Mouse (Mus musculus): ENCODE measurements around the gene Steap3. TPM values are rescaled to one million over a fixed set of nuclear protein-coding genes. Genes with fewer than 3 reads are reported as not detected.

Steap3 gene
- polyA plus RNA-seq, 1 experiment from 2014 or later: 3.0 TPM

DNA sequence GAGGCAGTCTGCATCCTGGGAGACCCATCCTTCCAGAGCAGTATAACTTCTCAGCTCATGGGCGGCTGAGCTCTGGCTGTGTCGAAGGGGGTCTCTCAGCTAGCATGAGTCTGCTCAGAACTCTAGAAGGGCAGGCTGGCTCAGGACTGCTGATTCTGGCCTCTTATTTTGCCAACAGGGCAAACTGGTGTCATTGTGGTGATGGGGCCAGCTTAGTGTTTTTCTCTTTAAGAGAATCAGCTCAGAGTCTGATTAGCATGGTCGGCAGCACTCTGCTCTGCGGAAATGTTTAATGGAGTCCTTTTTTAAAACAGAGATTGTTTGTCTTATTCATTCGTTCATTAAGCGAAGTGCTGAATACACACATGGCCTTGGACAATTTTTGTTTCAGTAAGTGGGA lies 83.3 kb downstream of the Steap3 start:
- H3K9ac ChIP-seq (ENCODE audit: low read length): no peak overlapping the region
- H3K36me3 ChIP-seq (ENCODE audit: control insufficient read depth, insufficient read depth, low read length): no peaks in the 10 kb centered on the region
- H3K4me2 ChIP-seq (ENCODE audit: low read depth): no peak overlapping the region
- H3K27ac ChIP-seq (ENCODE audit: low read depth, low read length): no peak overlapping the region
- H3K4me1 ChIP-seq (ENCODE audit: control insufficient read depth, insufficient read depth, low read length): no peaks in the 10 kb centered on the region
- H3K27me3 ChIP-seq (ENCODE audit: control insufficient read depth, insufficient read depth, low read length): no peaks in the 10 kb centered on the region
- H3K9me3 ChIP-seq (ENCODE audit: control insufficient read depth, low read length): no peaks in the 10 kb centered on the region
- no peak overlapping the region for H3K4me3 ChIP-seq (ENCODE audit: low read depth, low read length)
- no peak for ATAC-seq (ENCODE audit: insufficient read depth, low FRiP score, low TSS enrichment)
- no peak for DNase-seq (ENCODE audit: low spot score)
- whole genome bisulfite sequencing: 92% methylated on average over 6 of the region's 6 CpGs

GRCm38 (mm10) chr1:120187059-120187458 lies 85.4 kb downstream of the Steap3 start:
- no peaks in the 10 kb centered on the region for H3K4me1 ChIP-seq (ENCODE audit: control insufficient read depth, insufficient read depth, low read length)
- no peak overlapping the region for H3K9ac ChIP-seq (ENCODE audit: low read length)
- ATAC-seq (ENCODE audit: insufficient read depth, low FRiP score, low TSS enrichment): peak; percentile 31; the same call in 1 of the 2 replicates
- no peak for DNase-seq (ENCODE audit: low spot score)
- H3K27ac ChIP-seq (ENCODE audit: low read depth, low read length): no peak overlapping the region
- H3K36me3 ChIP-seq (ENCODE audit: control insufficient read depth, insufficient read depth, low read length): no peaks in the 10 kb centered on the region
- H3K4me2 ChIP-seq (ENCODE audit: low read depth): no peak overlapping the region
- no peaks in the 10 kb centered on the region for H3K27me3 ChIP-seq (ENCODE audit: control insufficient read depth, insufficient read depth, low read length)
- WGBS: 71% methylated on average over 7 of the region's 7 CpGs
- no peaks in the 10 kb centered on the region for H3K9me3 ChIP-seq (ENCODE audit: control insufficient read depth, low read length)
- H3K4me3 ChIP-seq (ENCODE audit: low read depth, low read length): no peak overlapping the region

- H3K9me3 ChIP-seq (ENCODE audit: control insufficient read depth, low read length): no peaks in the 10 kb centered on the region
- H3K27me3 ChIP-seq (ENCODE audit: control insufficient read depth, insufficient read depth, low read length): no peaks in the 10 kb centered on the region
- ATAC-seq (ENCODE audit: insufficient read depth, low FRiP score, low TSS enrichment) (no peak), DNase-seq (ENCODE audit: low spot score) (no peak)
- no peaks in the 10 kb centered on the region for H3K4me1 ChIP-seq (ENCODE audit: control insufficient read depth, insufficient read depth, low read length)
- H3K4me3 ChIP-seq (ENCODE audit: low read depth, low read length): no peak overlapping the region
- H3K9ac ChIP-seq (ENCODE audit: low read length): no peak overlapping the region
- no peaks in the 10 kb centered on the region for H3K36me3 ChIP-seq (ENCODE audit: control insufficient read depth, insufficient read depth, low read length)
- WGBS: 67% methylated on average over 9 of the region's 9 CpGs
- H3K4me2 ChIP-seq (ENCODE audit: low read depth): no peak overlapping the region
- no peak overlapping the region for H3K27ac ChIP-seq (ENCODE audit: low read depth, low read length)
Observed at GRCm38 (mm10) chr1:120186655-120187054, 85.8 kb downstream of the Steap3 start.

- DNase-seq (ENCODE audit: low spot score) (no peak), ATAC-seq (ENCODE audit: insufficient read depth, low FRiP score, low TSS enrichment) (no peak)
- Histone ChIP-seq H3K4me1 (ENCODE audit: control insufficient read depth, insufficient read depth, low read length) (no peaks in the 10 kb centered on the region), H3K9ac (ENCODE audit: low read length) (no peak overlapping the region), H3K27ac (ENCODE audit: low read depth, low read length) (no peak overlapping the region), H3K4me3 (ENCODE audit: low read depth, low read length) (no peak overlapping the region), H3K9me3 (ENCODE audit: control insufficient read depth, low read length) (no peaks in the 10 kb centered on the region), H3K4me2 (ENCODE audit: low read depth) (no peak overlapping the region), H3K36me3 (ENCODE audit: control insufficient read depth, insufficient read depth, low read length) (no peaks in the 10 kb centered on the region), H3K27me3 (ENCODE audit: control insufficient read depth, insufficient read depth, low read length) (no peaks in the 10 kb centered on the region)
- WGBS: 77% methylated on average over 6 of the region's 6 CpGs
Observed at GRCm38 (mm10) chr1:120186204-120186603, 86.3 kb downstream of the Steap3 start.

DNA sequence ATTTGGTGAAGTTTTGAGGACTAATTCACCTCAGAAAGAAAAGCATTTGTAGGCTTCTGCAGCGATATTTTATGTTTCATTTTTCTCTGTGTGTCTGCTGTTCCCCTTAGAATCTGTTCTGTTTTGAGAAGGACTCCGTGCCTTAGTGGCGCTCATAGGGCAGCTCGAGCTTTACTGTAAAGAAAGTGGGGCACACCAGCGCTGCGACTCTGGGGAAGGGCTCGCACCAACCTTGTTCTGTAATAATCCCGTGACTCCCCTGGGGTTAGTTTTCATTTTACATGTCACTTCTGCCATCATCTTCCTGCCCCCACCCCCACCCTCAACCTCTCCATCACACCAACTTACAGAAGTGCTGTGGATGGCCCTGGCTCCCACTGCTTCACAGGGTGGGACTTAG lies 95.4 kb downstream of the Steap3 start:
- Histone ChIP-seq H3K4me2 (ENCODE audit: low read depth) (no peak overlapping the region), H3K36me3 (ENCODE audit: control insufficient read depth, insufficient read depth, low read length) (no peaks in the 10 kb centered on the region), H3K4me1 (ENCODE audit: control insufficient read depth, insufficient read depth, low read length) (no peaks in the 10 kb centered on the region), H3K9ac (ENCODE audit: low read length) (no peak overlapping the region), H3K27me3 (ENCODE audit: control insufficient read depth, insufficient read depth, low read length) (no peaks in the 10 kb centered on the region), H3K9me3 (ENCODE audit: control insufficient read depth, low read length) (no peaks in the 10 kb centered on the region), H3K27ac (ENCODE audit: low read depth, low read length) (no peak overlapping the region), H3K4me3 (ENCODE audit: low read depth, low read length) (no peak overlapping the region)
- ATAC-seq (ENCODE audit: insufficient read depth, low FRiP score, low TSS enrichment): no peak
- WGBS: 92% methylated on average over 8 of the region's 8 CpGs
- no peak for DNase-seq (ENCODE audit: low spot score)

GRCm38 (mm10) chr1:120176313-120176712 lies 96.2 kb downstream of the Steap3 start:
- H3K4me3 ChIP-seq (ENCODE audit: low read depth, low read length): no peak overlapping the region
- no peak overlapping the region for H3K27ac ChIP-seq (ENCODE audit: low read depth, low read length)
- no peak overlapping the region for H3K4me2 ChIP-seq (ENCODE audit: low read depth)
- no peak for DNase-seq (ENCODE audit: low spot score)
- no peaks in the 10 kb centered on the region for H3K4me1 ChIP-seq (ENCODE audit: control insufficient read depth, insufficient read depth, low read length)
- H3K9ac ChIP-seq (ENCODE audit: low read length): no peak overlapping the region
- no peaks in the 10 kb centered on the region for H3K36me3 ChIP-seq (ENCODE audit: control insufficient read depth, insufficient read depth, low read length)
- no peak for ATAC-seq (ENCODE audit: insufficient read depth, low FRiP score, low TSS enrichment)
- no peaks in the 10 kb centered on the region for H3K9me3 ChIP-seq (ENCODE audit: control insufficient read depth, low read length)
- H3K27me3 ChIP-seq (ENCODE audit: control insufficient read depth, insufficient read depth, low read length): no peaks in the 10 kb centered on the region
- 56% methylated on average over 14 of the region's 14 CpGs for WGBS

DNA sequence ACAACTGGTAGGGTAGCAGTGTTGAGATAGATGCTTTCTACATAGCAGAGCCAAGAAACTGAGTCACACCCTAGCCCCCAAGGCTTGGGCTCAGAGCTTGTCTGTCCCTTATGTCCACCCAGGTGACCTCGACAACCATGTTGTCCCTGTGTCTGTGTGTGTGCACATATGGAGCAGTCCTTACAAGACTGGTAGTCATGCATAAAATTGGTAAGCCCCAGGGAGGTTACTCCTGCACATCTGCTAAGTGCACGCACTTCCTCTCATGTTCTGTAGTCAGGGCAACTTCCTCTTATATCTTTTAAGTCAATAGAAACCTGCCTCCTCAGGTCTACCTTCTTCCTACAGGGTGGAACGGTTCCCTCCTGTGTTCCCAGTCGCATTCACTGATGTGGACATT lies 97.5 kb downstream of the Steap3 start:
- ATAC-seq (ENCODE audit: insufficient read depth, low FRiP score, low TSS enrichment) (no peak), DNase-seq (ENCODE audit: low spot score) (no peak)
- no peaks in the 10 kb centered on the region for H3K4me1 ChIP-seq (ENCODE audit: control insufficient read depth, insufficient read depth, low read length)
- H3K9me3 ChIP-seq (ENCODE audit: control insufficient read depth, low read length): no peaks in the 10 kb centered on the region
- no peaks in the 10 kb centered on the region for H3K27me3 ChIP-seq (ENCODE audit: control insufficient read depth, insufficient read depth, low read length)
- H3K36me3 ChIP-seq (ENCODE audit: control insufficient read depth, insufficient read depth, low read length): no peaks in the 10 kb centered on the region
- no peak overlapping the region for H3K4me3 ChIP-seq (ENCODE audit: low read depth, low read length)
- H3K27ac ChIP-seq (ENCODE audit: low read depth, low read length): no peak overlapping the region
- H3K9ac ChIP-seq (ENCODE audit: low read length): no peak overlapping the region
- 88% methylated on average over 4 of the region's 4 CpGs for WGBS
- H3K4me2 ChIP-seq (ENCODE audit: low read depth): no peak overlapping the region

DNA sequence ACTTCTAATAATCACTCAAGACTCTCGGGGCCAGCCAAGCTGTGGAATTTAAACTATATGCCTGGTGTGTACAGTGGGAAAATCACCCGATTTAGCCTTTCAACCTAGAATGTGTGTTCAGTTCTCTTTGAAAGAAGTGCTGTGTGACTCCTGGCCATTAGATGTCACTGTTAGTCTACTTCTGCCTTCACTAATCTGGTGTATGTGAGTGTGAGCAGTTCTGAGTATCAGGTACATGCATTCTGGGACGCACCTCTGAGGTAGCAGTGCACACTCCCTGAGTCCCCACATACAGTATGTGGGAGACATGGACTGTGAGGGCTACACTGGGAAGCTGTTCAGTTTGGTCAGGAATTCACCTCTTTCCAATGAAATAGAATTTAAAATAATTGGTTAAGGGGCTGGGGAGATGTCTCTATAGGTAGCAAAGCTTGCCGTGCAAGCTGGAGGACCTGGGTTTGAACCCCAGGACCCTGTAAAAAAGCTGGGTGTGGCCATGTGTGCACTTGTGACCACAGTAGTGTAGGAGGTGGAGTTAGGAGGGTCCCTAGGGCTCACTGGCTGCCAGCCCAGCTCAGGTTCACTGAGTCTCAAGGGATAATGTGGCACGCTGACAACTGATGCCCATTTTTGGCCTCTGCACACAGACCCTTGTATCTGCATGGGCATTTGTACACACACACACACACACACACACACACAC lies 100.5 kb downstream of the Steap3 start:
- Histone ChIP-seq H3K36me3 (ENCODE audit: control insufficient read depth, insufficient read depth, low read length) (no peaks in the 10 kb centered on the region), H3K9ac (ENCODE audit: low read length) (no peak overlapping the region), H3K4me2 (ENCODE audit: low read depth) (no peak overlapping the region), H3K4me1 (ENCODE audit: control insufficient read depth, insufficient read depth, low read length) (no peaks in the 10 kb centered on the region), H3K27me3 (ENCODE audit: control insufficient read depth, insufficient read depth, low read length) (no peaks in the 10 kb centered on the region), H3K27ac (ENCODE audit: low read depth, low read length) (no peak overlapping the region), H3K4me3 (ENCODE audit: low read depth, low read length) (no peak overlapping the region), H3K9me3 (ENCODE audit: control insufficient read depth, low read length) (no peaks in the 10 kb centered on the region)
- ATAC-seq (ENCODE audit: insufficient read depth, low FRiP score, low TSS enrichment) (no peak), DNase-seq (ENCODE audit: low spot score) (no peak)
- WGBS: 75% methylated on average over 5 of the region's 5 CpGs

DNA sequence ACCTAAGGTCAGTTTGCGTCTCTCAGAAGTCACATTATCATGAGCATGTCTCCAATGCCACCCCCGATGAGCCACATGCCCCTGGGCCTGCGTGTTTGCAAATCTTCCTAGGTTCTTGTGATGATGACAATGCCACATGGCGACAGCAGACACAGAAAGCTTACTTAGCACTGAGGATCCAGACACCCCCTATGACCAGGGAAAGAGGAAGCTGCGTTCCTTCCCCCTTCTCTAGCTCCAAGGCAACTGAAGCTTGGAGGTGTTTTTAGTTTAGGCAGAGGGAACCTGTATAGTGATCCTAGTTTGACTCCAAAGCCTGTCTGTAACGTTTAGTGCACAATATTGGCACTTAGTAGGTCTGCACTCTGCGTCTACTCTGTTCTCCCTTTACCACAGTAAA lies 102.2 kb downstream of the Steap3 start:
- no peaks in the 10 kb centered on the region for H3K4me1 ChIP-seq (ENCODE audit: control insufficient read depth, insufficient read depth, low read length)
- no peak overlapping the region for H3K4me2 ChIP-seq (ENCODE audit: low read depth)
- no peaks in the 10 kb centered on the region for H3K9me3 ChIP-seq (ENCODE audit: control insufficient read depth, low read length)
- ATAC-seq (ENCODE audit: insufficient read depth, low FRiP score, low TSS enrichment) (no peak), DNase-seq (ENCODE audit: low spot score) (no peak)
- H3K4me3 ChIP-seq (ENCODE audit: low read depth, low read length): no peak overlapping the region
- H3K36me3 ChIP-seq (ENCODE audit: control insufficient read depth, insufficient read depth, low read length): no peaks in the 10 kb centered on the region
- no peaks in the 10 kb centered on the region for H3K27me3 ChIP-seq (ENCODE audit: control insufficient read depth, insufficient read depth, low read length)
- 77% methylated on average over 7 of the region's 7 CpGs for WGBS
- no peak overlapping the region for H3K27ac ChIP-seq (ENCODE audit: low read depth, low read length)
- no peak overlapping the region for H3K9ac ChIP-seq (ENCODE audit: low read length)

All from neural tube, embryonic 11.5 days (tissue).